Mouse (Mus musculus) hindbrain, embryonic 11.5 days (tissue): ENCODE measurements around the gene Il12rb1. TPM values are rescaled to one million over a fixed set of nuclear protein-coding genes. Genes with fewer than 3 reads are reported as not detected.
"Not testable (repeated sequence)": the region's sequence is repeated elsewhere in the genome, so short reads cannot be mapped to it uniquely, and the experiment has no call there.

ENCODE experiments used
- ATAC-seq: fragments of 200-750 bp; cut with Nextera tagmentation; 2 replicates; pipeline ENCODE4 v1.8.0; 2017; ENCODE audit warnings: mild to moderate bottlenecking, moderate TSS enrichment, moderate library complexity; ENCODE audit not compliant: low FRiP score
- DNase-seq: peaks from one replicate; pipeline ENCODE4 v3.0.0-alpha.2; 2015; ENCODE audit warnings: low spot score
- H3K27ac ChIP-seq: fragments of 300-500 bp; sonication (generic); 2 replicates; pipeline ENCODE4 v1.5.1; 2014; ENCODE audit warnings: mild to moderate bottlenecking, low read depth, low read length
- H3K27me3 ChIP-seq: fragments of 300-500 bp; sonication (generic); 2 replicates; pipeline ENCODE4 v1.6.1; 2014; ENCODE audit warnings: mild to moderate bottlenecking, low read length, moderate library complexity, mixed read lengths; ENCODE audit not compliant: control insufficient read depth, insufficient read depth
- H3K36me3 ChIP-seq: fragments of 300-500 bp; sonication (generic); 2 replicates; pipeline ENCODE4 v1.6.1; 2014; ENCODE audit warnings: mild to moderate bottlenecking, low read length, moderate library complexity, mixed read lengths; ENCODE audit not compliant: control insufficient read depth, insufficient read depth
- H3K4me1 ChIP-seq: fragments of 300-500 bp; sonication (generic); replicated peaks from 2 replicates; pipeline ENCODE4 v1.6.1; 2014; ENCODE audit warnings: low read length, mixed read lengths; ENCODE audit not compliant: control insufficient read depth, insufficient read depth
- H3K4me2 ChIP-seq: fragments of 300-500 bp; sonication (generic); replicated peaks from 2 replicates; pipeline ENCODE4 v1.6.1; 2014; ENCODE audit warnings: mild to moderate bottlenecking, low read depth, low read length
- H3K4me3 ChIP-seq: fragments of 300-500 bp; sonication (generic); 2 replicates; pipeline ENCODE4 v1.5.1; 2014; ENCODE audit warnings: low read depth, low read length
- H3K9ac ChIP-seq: fragments of 300-500 bp; sonication (generic); 2 replicates; pipeline ENCODE4 v1.6.1; 2014; ENCODE audit warnings: low read depth, low read length
- H3K9me3 ChIP-seq: fragments of 300-500 bp; sonication (generic); 2 replicates; pipeline ENCODE4 v1.6.1; 2016; ENCODE audit warnings: low read length; ENCODE audit not compliant: control insufficient read depth
- whole genome bisulfite sequencing: fragments of 180-500 bp; shearing (Covaris S2); extraction: QIAGEN DNeasy Blood & Tissue Kit; methylation state at CpG from one replicate; pipeline ENCODE4 v1.1.7; 2014; 5-methylcytosine and 5-hydroxymethylcytosine counted together
- polyA plus RNA-seq: library from polyadenylated mRNA; unstranded; fragments of >200 nt; fragmentation: Nextera tagmentation; extraction: Ambion mirVana; gene quantifications from 2 replicates; pipeline ENCODE4 v1.2.1, GENCODE M21; 2014

The Il12rb1 gene
- polyA plus RNA-seq, 1 experiment from 2014 or later: 0.08 TPM

- Histone ChIP-seq H3K27ac (no peak overlapping the region), H3K9ac (no peak overlapping the region), H3K4me3 (no peak overlapping the region), H3K27me3 (peaks cover 11% of the 10 kb centered on the region), H3K4me1 (peaks cover under 1% of the 10 kb centered on the region; the same call in 1 of the 2 replicates), H3K4me2 (no peak overlapping the region), H3K9me3 (no peaks in the 10 kb centered on the region), H3K36me3 (no peaks in the 10 kb centered on the region)
- ATAC-seq (no peak), DNase-seq (no peak)
- WGBS: 53% methylated on average over 11 of the region's 11 CpGs
Measured at GRCm38 (mm10) chr8:70821992-70822391, 13.7 kb downstream of the Il12rb1 start.

GRCm38 (mm10) chr8:70822594-70822993, 14.3 kb downstream of the Il12rb1 start:
- not testable (repeated sequence) for H3K36me3 ChIP-seq, H3K4me3 ChIP-seq, H3K9ac ChIP-seq, ATAC-seq, H3K4me2 ChIP-seq, H3K27ac ChIP-seq, DNase-seq, H3K9me3 ChIP-seq, H3K27me3 ChIP-seq, H3K4me1 ChIP-seq
- WGBS: 78% methylated on average over 3 of the region's 3 CpGs

DNA sequence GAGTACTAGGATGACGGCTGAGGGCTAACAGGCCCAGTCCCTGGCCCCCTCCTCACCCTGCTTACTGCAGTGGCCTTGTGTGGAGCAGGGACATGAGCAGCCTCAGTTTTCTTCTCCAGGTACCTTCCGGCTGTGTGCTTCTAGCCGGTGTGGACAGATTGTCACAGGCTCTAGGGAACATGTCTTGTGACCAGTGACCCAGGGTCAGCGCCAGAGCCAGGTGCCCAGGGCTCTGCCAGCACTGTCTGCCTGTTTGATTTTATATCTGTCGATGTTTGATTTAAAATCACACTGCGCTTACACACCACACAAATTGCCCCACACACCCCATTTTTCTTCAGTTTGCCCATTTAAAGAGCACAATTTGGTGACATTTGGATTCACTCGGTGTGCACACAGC, 15.6 kb downstream of the Il12rb1 start:
- H3K4me1 ChIP-seq: no peaks in the 10 kb centered on the region
- ATAC-seq: no peak
- H3K27ac ChIP-seq: no peak overlapping the region
- WGBS: 85% methylated on average over 7 of the region's 7 CpGs
- H3K36me3 ChIP-seq: no peaks in the 10 kb centered on the region
- no peaks in the 10 kb centered on the region for H3K9me3 ChIP-seq
- no peak overlapping the region for H3K4me3 ChIP-seq
- DNase-seq: no peak
- H3K27me3 ChIP-seq: peaks cover 7% of the 10 kb centered on the region; the same call in 1 of the 2 replicates
- no peak overlapping the region for H3K9ac ChIP-seq
- H3K4me2 ChIP-seq: no peak overlapping the region

DNA sequence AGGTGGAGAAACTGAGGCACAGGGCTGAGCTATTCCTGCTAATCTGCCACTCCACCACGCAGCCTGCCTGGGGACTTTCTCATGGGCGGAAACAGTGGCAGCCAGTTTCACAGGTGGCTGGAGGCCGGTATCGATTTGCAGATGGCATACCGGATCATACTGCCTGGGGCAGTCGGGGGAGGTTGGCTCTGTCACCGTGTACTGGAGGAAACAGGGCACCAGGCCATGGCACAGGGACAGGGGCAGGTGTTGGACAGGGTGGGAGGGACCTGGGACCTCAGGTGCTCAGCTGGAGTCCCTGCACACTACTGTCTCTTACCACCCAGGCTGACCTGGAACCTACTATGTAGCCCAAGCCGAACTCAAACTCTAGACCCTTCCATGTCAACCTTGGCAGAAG, 17.6 kb downstream of the Il12rb1 start:
- ATAC-seq (no peak), DNase-seq (no peak)
- Histone ChIP-seq H3K9ac (no peak overlapping the region), H3K4me1 (no peaks in the 10 kb centered on the region), H3K4me3 (no peak overlapping the region), H3K9me3 (no peaks in the 10 kb centered on the region), H3K36me3 (no peaks in the 10 kb centered on the region), H3K4me2 (no peak overlapping the region), H3K27ac (no peak overlapping the region), H3K27me3 (peaks cover 2% of the 10 kb centered on the region; the same call in 1 of the 2 replicates)
- 90% methylated on average over 8 of the region's 8 CpGs for WGBS

DNA sequence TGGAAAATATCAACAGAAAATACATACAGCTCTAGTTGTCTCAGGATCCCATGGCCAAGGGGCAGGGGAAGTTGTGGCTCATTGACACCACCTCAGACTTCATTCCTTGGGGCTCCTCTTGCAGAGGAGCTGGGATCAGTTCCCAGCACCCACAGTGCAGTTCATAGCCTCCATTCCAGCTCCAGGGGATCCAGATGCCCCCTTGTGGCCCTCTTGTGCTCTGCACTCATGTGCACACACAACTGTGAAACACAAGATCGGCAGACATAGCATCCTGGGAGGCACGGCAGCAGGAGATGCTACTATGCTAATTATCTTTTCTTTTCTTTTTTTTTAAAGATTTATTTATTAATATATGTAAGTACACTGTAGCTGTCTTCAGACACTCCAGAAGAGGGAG, 18.8 kb downstream of the Il12rb1 start:
- ATAC-seq: no peak
- DNase-seq: no peak
- H3K4me3 ChIP-seq: no peak overlapping the region
- H3K27me3 ChIP-seq: no peaks in the 10 kb centered on the region
- no peak overlapping the region for H3K4me2 ChIP-seq
- H3K4me1 ChIP-seq: no peaks in the 10 kb centered on the region
- H3K27ac ChIP-seq: no peak overlapping the region
- H3K9ac ChIP-seq: no peak overlapping the region
- H3K9me3 ChIP-seq: no peaks in the 10 kb centered on the region
- 89% methylated on average over 2 of the region's 2 CpGs for WGBS
- H3K36me3 ChIP-seq: no peaks in the 10 kb centered on the region

DNA sequence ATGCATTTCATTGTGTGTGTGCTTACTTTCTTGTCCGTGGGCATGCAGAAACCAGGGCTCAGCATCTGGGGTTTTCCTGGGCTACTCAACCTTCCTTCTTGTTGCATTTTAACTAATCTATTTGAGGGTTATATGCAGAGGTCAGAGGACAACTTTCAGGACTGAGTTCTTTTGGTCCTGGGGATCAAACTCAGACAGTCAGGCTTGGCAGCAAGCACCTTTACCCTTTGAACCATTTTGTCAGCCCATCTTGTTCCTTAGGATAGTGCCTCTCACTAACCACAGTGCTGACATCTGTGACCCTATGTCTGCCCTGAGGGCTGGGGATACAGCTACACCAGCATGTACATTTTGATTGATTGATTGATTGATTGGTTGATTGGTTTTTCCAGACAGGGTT, 19.5 kb downstream of the Il12rb1 start:
- 84% methylated on average over 1 of the region's 1 CpGs for WGBS
- H3K27ac ChIP-seq: no peak overlapping the region
- no peak for ATAC-seq
- no peak overlapping the region for H3K4me3 ChIP-seq
- no peaks in the 10 kb centered on the region for H3K4me1 ChIP-seq
- no peaks in the 10 kb centered on the region for H3K27me3 ChIP-seq
- H3K9me3 ChIP-seq: no peaks in the 10 kb centered on the region
- no peak for DNase-seq
- H3K4me2 ChIP-seq: no peak overlapping the region
- no peak overlapping the region for H3K9ac ChIP-seq
- H3K36me3 ChIP-seq: no peaks in the 10 kb centered on the region

- H3K4me3 ChIP-seq: no peak overlapping the region
- H3K4me2 ChIP-seq: no peak overlapping the region
- H3K4me1 ChIP-seq: no peaks in the 10 kb centered on the region
- no peak for ATAC-seq
- DNase-seq: no peak
- H3K27me3 ChIP-seq: no peaks in the 10 kb centered on the region
- no peak overlapping the region for H3K27ac ChIP-seq
- no peaks in the 10 kb centered on the region for H3K9me3 ChIP-seq
- no peak overlapping the region for H3K9ac ChIP-seq
- 90% methylated on average over 8 of the region's 8 CpGs for WGBS
- no peaks in the 10 kb centered on the region for H3K36me3 ChIP-seq
Measured at GRCm38 (mm10) chr8:70831517-70831916, 23.3 kb downstream of the Il12rb1 start.

- DNase-seq (no peak), ATAC-seq (no peak)
- no peak overlapping the region for H3K4me3 ChIP-seq
- H3K9ac ChIP-seq: no peak overlapping the region
- H3K36me3 ChIP-seq: no peaks in the 10 kb centered on the region
- no peaks in the 10 kb centered on the region for H3K27me3 ChIP-seq
- H3K4me2 ChIP-seq: no peak overlapping the region
- no peaks in the 10 kb centered on the region for H3K4me1 ChIP-seq
- no peaks in the 10 kb centered on the region for H3K9me3 ChIP-seq
- no peak overlapping the region for H3K27ac ChIP-seq
- 66% methylated on average over 11 of the region's 11 CpGs for WGBS
Measured at GRCm38 (mm10) chr8:70832371-70832770, 24.1 kb downstream of the Il12rb1 start.

DNA sequence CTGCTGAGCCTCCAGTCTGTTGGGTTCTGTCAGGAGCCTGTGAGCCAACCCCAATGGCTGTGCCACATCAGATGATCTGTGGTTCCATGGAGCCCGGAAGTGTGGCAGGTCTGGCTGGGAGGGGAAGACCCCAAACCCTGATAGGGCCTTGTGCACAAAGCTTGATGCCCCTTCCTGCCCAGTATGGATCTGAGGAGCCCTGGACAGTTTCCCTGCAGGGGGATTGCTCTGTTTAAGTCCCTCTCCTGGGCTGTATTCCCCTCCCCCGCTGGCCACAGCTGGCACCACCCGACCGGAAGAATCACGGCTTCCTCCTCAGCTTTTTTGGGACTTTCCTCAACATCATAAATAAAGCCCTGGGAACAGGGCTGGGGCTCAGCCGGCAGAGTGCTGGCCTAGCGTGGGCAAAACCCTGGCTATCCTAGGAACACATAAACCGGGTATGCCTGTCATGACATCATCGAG, 24.8 kb downstream of the Il12rb1 start:
- Histone ChIP-seq H3K4me1 (no peaks in the 10 kb centered on the region), H3K36me3 (no peaks in the 10 kb centered on the region), H3K9me3 (no peaks in the 10 kb centered on the region), H3K9ac (no peak overlapping the region), H3K4me3 (no peak overlapping the region), H3K4me2 (no peak overlapping the region), H3K27ac (no peak overlapping the region), H3K27me3 (no peaks in the 10 kb centered on the region)
- DNase-seq (peak; percentile 18), ATAC-seq (no peak)
- 56% methylated on average over 9 of the region's 9 CpGs for WGBS
